Mouse (Mus musculus): ENCODE results near the gene Necap2.
A peak's percentile ranks its signal among the peaks of the same experiment; 100 is the strongest.

Gene Necap2

DNA sequence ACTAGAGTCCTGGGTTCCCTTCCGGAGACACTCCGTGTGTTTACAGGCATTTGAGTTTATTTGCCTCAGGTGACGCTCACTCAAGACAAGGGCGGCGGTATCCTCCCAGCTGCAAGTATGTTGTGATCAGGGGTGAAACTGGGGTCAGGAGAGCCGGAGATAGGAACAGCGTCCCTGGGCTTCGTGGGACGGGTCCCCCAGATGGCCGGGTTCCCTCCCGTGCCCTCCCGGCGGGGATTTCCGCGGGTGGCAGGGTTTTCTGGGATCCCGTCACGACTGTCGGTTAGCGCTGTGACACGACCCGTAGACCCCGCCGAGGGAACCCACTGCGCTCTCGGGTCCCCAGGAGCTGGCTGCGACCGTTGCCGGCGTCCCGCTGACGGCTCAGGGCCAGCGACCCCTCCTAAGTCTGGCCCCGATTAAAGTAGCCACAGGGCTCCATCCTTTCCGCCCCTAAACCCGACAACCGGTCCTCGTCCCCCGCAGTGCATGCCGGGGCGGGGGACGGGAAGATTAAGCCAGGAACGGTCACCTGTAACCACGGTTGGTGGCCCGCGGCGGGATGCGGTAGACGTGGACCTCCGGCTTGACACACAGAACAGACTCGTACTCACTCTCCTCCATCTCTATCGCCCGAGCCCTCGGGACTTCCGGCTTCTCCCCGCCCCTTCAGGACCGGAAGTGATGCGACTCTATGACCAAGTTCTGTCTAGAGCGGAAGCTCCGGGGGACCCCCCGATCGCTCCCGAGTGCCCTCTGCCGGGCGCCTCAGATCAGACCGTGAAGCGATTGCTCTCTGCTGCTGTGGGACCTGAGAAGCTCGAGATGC, at the start of gene Necap2:
Necap2 (minus strand) TSS at position 677 of the 829 bp plus-strand sequence.
- DNase-seq (ENCODE audit: low read depth, low spot score), result peak; percentile 94

GRCm38 (mm10) chr4:141123065-141123464, 44.9 kb upstream of the Necap2 start:
- DNase-seq (ENCODE audit: low read depth, low spot score), result no peak

DNA sequence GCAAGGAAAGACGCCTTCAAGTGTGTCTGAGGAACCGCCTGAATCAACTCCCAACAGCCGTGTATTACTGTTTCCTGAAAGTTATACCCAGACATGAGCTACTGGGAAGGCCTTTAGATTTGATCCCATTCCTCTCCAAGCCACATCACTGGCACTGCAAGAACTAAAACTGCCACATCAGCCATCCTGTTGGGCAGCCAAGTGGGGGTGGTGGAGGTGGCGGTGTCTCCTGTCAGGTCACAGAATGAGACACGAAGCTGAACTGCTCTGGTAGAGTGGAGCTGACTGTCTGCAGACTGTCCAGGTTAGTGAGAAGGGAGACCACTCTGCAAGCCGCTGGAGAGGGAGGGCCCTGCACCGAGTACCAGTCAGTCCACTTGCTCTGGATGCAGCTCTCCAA, 44.5 kb upstream of the Necap2 start:
- no peak for DNase-seq (ENCODE audit: low read depth, low spot score)

- no peak for DNase-seq (ENCODE audit: low read depth, low spot score)
Observed at GRCm38 (mm10) chr4:141120700-141121099, 42.5 kb upstream of the Necap2 start.

- no peak for DNase-seq (ENCODE audit: low read depth, low spot score)
Observed at GRCm38 (mm10) chr4:141118691-141119090, 40.5 kb upstream of the Necap2 start.

- DNase-seq (ENCODE audit: low read depth, low spot score), result no peak
Observed at GRCm38 (mm10) chr4:141115398-141115797, 37.2 kb upstream of the Necap2 start.

GRCm38 (mm10) chr4:141114521-141114981, 36.4 kb upstream of the Necap2 start:
- no peak for DNase-seq (ENCODE audit: low read depth, low spot score)

DNA sequence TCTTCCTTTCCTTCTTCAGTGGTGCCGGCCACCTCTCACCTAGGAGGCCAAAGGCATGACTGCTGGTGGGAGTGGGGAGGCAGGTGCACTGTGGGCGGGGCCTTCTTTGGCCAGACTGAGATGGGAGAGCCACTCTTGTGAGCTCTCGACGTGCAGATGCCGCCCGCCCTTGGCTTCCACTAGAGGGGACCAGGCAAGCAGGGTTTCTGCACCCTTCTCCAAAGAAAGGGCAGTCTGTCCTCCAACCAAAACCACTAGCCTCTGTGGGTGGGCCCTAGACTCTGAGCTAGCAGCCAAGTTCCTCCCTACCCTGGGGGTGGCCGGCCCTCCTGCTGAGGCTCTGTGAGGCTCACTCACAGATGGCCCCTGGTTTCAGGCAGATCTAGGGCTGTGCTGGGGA, 35.7 kb upstream of the Necap2 start:
- no peak for DNase-seq (ENCODE audit: low read depth, low spot score)

DNA sequence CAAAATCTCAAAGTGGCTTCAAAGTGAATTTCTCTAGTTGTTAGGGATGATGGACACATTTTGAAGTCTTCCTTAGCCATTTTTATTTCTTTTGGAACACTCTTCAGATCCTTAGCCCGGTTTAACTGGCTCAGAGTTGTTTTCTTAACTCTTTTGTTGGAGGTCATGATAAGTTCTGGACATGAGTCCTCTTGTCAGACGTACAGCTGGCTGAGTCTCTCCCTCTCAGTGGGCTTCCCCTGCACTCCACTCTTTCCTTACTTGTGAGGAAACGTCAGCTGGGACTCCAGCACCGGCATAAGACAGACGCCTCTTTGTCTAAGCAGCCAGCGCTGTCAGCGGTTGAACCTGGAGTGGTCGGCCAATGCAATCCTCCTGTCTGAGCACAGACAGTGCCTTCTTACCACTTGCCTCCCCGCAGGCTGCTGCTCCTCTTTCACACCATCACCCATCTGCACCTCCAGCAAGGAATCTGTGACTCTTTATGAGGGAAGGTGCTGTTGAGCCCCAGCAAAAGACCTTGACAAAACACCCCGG, 30.1 kb upstream of the Necap2 start:
- DNase-seq (ENCODE audit: low read depth, low spot score), result no peak

GRCm38 (mm10) chr4:141106526-141107183, 28.5 kb upstream of the Necap2 start:
- DNase-seq (ENCODE audit: low read depth, low spot score), result no peak

DNA sequence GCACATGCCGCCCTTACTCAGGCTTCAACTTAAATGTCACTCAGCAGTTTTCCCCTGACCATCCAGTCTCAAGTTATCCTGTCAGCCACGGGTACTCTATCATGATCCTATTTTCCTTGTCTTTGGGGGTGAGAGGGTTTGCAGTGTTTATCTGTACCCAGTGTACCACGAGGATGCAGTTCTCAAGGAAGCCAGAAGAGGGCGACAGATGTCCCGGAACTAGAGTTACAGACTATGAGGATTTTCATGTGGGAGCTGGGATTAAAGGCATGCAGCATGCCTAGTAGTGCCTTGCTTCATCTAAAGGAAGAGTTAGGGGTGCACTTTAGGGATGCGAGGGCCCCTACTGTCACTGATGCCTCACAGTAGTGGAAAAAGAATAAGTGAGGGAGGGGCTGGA, 23.7 kb upstream of the Necap2 start:
- DNase-seq (ENCODE audit: low read depth, low spot score), result peak; percentile 35

GRCm38 (mm10) chr4:141101291-141101690, 23.1 kb upstream of the Necap2 start:
- no peak for DNase-seq (ENCODE audit: low read depth, low spot score)

DNA sequence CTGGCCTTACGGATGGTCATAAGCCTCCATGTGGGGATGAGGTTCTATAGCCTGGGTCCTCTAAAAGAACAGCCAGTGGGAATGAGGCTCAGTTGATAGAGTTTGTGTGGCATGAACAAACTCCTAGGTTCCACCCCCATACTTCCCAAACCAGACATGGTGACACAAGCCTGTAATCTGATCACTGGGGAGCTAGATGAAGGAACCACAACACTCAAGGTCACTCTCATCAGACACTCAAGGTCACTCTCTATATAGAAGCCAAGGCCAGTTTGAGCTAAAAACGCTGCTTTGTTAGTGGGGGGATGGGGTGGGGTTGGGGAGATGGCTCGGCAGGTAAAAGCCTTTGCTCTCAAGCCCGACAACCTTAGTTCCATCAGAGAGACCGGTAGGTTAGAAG, 21.8 kb upstream of the Necap2 start:
- no peak for DNase-seq (ENCODE audit: low read depth, low spot score)

- DNase-seq (ENCODE audit: low read depth, low spot score), result no peak
Observed at GRCm38 (mm10) chr4:141098935-141099334, 20.8 kb upstream of the Necap2 start.

DNA sequence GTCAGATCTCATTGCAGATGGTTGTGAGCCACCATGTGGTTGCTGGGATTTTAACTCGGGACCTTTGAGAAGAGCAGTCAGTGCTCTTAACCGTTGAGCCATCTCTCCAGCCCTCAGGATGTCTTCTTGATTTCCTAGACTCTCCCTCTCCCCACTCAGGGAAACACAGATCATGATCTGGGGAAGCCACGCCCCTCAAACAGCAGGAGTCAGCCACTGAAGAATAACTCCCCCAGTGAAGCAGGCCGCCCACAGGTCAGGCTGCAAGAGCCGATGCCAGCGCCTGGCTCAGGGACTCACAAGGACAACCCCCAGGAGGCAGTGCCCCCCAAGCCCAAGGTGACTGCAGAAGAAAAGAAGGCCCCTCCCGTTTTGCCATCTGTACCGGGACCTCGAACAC, 18.6 kb upstream of the Necap2 start:
- no peak for DNase-seq (ENCODE audit: low read depth, low spot score)

GRCm38 (mm10) chr4:141095016-141095415, 16.9 kb upstream of the Necap2 start:
- DNase-seq (ENCODE audit: low read depth, low spot score), result no peak

DNA sequence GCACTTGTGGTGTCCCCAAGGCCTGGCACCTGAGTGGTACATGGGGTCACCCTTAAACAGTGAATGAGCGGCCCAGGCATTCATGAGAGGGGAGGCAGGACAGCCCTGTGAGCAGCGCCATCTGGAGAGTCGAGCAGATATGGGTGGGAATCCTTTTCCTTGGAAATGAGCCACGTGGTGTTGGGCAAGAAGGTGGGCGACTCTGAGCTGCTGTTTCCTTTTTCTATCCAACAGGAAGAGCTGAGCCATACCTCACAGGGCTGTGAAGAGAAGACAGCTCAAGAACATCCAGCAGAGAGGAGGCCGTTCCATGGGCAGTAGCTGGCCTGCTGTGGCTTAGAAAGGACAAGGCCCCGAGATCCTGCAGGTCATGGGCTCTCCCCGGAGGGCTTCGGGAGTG, 10.6 kb upstream of the Necap2 start:
- no peak for DNase-seq (ENCODE audit: low read depth, low spot score)

DNA sequence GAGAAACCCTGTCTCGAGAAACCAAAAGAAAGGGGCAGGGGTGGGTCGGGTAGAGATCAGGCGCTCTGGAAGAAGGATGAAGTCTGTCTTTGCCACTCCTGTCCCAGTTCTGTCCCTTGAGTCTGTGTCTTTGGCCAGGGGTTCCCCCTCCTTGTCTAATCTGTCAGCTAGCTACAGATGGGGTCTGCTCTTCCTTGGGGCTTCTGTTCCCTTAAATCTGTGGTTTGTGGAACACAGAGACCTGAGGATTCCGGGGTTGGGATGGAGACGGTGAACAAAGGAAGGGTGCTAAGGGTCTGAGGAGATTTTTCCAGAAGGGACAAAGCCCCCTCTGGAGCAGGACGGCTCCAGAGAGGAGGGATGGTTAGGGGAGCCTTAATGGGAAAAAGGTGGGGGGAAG, 9.9 kb upstream of the Necap2 start, which contains the start of gene Spata21:
Spata21 (plus strand) TSS at position 301 of the 400 bp plus-strand sequence.
- DNase-seq (ENCODE audit: low read depth, low spot score), result no peak

DNA sequence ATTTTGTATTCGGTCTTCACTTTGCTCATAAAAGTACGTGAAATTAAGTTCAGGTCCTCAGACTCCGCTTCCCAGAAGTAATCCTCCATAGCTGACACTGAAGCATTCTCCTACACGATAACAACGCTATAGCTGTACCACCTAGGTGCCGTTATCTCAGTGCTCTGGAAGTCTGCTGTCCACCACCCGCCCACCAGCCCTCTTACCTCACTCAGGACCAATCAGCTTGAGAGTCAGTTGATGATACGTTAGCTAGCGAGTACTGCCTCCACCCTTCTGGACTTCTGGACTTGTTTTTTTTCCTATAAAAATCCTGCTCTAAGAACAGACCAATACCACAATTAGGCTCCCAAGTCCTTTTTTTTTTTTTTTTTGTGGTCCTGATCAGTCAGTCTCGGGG, 8.7 kb upstream of the Necap2 start:
- no peak for DNase-seq (ENCODE audit: low read depth, low spot score)

GRCm38 (mm10) chr4:141078510-141079137, 467 bp upstream of the Necap2 start:
- DNase-seq (ENCODE audit: low read depth, low spot score), result no peak

- DNase-seq (ENCODE audit: low read depth, low spot score), result no peak
Observed at GRCm38 (mm10) chr4:141076761-141077506, 1.2 kb downstream of the Necap2 start.

Measured in embryo, embryonic 11.5 days (tissue).